Mouse (Mus musculus): Measurements from ENCODE around the gene Klhl12. TPM values are rescaled to one million over a fixed set of nuclear protein-coding genes. Genes with fewer than 3 reads are reported as not detected.
"Not testable (repeated sequence)": the region's sequence is repeated elsewhere in the genome, so short reads cannot be mapped to it uniquely, and the experiment has no call there.

The Klhl12 gene
- total RNA-seq, 1 experiment from 2014 or later: 38.4 TPM

DNA sequence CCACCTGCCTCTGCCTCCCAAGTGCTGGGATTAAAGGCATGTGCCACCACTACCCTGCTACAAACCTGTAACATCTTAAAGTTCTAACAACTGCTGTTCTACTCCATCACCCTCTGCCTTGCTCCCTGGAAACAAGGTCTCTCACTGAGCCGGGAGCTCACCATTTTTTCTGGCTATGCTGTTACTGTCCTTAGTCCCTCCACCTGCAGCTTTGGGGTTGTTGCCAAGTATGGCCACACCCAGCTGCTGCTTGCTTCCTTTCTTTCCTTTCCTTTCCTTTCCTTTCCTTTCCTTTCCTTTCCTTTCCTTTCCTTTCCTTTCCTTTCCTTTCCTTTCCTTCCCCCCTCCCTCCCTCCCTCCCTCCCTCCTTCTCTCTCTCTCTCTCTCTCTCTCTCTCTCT lies 12.0 kb upstream of the Klhl12 start:
- not testable (repeated sequence) for ATAC-seq (ENCODE audit: extremely low read depth, insufficient number of reproducible peaks, low FRiP score, poor library complexity, severe bottlenecking)

DNA sequence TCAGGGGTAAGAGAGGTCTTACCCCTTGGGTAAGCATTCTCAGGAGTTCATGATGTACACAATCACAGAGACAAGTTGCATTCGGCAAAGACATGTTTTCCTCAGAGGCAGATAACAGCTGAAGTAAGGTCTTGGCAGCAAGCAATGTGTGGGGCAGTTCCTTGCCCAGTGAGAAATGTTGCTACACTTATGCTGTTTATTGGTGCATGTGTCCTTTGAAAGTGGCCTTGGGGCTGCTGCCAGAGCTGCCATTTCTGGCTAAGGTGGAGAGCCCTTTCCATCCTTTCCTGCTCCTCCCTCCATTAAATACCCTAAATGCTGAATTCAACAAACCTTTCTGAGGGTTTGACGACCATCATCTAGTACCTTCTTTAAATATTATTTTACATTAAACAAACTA lies 9.9 kb upstream of the Klhl12 start:
- ATAC-seq (ENCODE audit: extremely low read depth, insufficient number of reproducible peaks, low FRiP score, poor library complexity, severe bottlenecking): no peak

DNA sequence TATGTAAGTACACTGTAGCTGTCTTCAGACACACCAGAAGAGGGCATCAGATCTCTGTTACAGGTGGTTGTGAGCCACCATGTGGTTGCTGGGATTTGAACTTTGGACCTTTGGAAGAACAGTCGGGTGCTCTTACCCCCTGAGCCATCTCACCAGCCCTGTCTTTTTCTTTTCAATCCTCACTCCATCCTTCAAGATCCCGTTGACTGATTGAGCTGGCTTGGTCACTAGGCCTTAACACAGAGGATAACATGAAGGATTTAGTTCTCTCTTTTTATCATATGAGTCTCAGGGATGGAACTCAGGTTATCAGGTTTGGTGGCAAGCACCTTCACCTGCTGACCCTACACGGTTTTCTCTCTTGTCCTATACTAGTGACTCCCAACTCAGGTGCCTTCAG lies 6.8 kb upstream of the Klhl12 start:
- not testable (repeated sequence) for ATAC-seq (ENCODE audit: extremely low read depth, insufficient number of reproducible peaks, low FRiP score, poor library complexity, severe bottlenecking)

DNA sequence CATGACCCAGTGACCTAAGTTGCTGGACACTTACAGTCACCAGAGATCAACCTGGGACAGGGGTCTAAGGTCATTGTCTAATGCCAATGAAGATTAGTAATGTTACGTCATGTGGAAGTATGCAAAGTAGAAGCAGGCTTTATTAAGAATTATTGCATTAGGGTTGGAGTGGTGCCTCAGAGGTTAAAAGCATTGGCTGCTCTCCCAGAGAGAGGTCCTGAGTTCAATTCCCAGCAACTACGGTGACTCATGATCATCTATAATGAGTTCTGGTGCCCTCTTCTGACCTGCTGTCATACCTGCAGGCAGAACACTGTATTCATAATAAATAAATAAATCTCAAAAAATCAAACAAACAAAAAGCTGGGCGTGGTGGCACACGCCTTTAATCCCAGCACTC lies 5.1 kb upstream of the Klhl12 start:
- ATAC-seq (ENCODE audit: extremely low read depth, insufficient number of reproducible peaks, low FRiP score, poor library complexity, severe bottlenecking): no peak

DNA sequence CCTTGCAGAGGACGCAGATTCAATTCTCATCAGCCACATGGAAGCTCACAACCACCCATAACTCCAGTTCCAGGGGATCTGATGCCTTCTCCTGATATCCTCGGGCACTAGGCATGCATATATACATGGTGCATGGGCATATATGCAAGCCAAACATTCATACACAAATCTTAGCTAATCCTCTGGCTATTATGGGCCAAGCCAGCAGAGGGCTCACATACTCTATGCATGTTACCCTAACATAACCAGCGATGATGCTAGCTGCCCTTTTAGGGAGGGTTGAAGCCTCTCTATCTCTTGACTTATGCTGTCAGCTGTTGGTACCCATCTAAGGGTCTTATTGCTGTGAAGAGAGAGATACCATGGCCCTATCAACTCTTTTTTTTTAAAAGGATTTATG lies 4.3 kb upstream of the Klhl12 start:
- peak; percentile 40; the same call in 1 of the 2 replicates for ATAC-seq (ENCODE audit: extremely low read depth, insufficient number of reproducible peaks, low FRiP score, poor library complexity, severe bottlenecking)

DNA sequence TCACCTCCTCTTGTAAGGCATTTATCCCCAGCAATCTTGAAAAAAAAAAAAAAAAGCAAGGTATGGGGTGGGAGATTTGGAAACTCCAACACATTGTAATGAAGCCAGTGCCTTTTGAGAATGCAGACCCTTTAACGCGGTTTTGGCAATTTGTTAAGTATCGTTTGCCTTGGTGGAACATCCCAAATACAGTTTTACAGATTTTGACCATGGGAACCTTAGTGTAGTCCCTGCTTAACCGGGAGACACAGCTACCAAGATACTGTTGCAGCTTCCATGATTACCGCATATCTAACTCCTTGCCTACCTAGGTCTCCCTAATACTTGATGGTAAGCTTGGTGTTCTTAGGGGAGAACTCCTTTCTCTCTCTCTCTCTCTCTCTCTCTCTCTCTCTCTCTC lies 729 bp downstream of the Klhl12 start:
- ATAC-seq (ENCODE audit: extremely low read depth, insufficient number of reproducible peaks, low FRiP score, poor library complexity, severe bottlenecking): no peak

DNA sequence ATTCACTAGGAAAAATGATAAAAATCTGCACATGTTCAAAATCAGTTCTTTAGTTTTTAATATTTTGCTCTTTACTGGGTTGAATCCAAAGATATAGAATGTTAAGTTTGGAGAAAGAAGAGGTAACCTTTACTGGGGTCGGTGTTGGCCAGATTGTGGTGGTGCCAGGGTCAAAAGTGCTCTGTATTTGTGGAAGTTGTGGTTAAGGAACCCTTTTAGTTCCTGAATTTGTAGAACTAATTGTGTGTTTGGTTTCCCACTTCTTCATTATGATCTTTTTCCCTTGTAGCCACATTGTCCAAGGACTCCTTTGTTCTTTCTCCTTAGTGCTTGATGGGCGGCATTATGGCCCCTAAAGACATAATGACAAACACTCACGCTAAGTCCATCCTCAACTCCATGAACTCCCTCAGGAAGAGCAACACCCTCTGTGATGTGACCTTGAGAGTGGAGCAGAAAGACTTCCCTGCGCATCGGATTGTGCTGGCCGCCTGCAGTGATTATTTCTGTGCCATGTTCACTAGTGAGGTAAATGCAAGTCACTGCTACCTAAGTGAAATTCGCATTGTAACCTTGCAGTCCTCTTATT lies 2.9 kb downstream of the Klhl12 start:
- ATAC-seq (ENCODE audit: extremely low read depth, insufficient number of reproducible peaks, low FRiP score, poor library complexity, severe bottlenecking): no peak

DNA sequence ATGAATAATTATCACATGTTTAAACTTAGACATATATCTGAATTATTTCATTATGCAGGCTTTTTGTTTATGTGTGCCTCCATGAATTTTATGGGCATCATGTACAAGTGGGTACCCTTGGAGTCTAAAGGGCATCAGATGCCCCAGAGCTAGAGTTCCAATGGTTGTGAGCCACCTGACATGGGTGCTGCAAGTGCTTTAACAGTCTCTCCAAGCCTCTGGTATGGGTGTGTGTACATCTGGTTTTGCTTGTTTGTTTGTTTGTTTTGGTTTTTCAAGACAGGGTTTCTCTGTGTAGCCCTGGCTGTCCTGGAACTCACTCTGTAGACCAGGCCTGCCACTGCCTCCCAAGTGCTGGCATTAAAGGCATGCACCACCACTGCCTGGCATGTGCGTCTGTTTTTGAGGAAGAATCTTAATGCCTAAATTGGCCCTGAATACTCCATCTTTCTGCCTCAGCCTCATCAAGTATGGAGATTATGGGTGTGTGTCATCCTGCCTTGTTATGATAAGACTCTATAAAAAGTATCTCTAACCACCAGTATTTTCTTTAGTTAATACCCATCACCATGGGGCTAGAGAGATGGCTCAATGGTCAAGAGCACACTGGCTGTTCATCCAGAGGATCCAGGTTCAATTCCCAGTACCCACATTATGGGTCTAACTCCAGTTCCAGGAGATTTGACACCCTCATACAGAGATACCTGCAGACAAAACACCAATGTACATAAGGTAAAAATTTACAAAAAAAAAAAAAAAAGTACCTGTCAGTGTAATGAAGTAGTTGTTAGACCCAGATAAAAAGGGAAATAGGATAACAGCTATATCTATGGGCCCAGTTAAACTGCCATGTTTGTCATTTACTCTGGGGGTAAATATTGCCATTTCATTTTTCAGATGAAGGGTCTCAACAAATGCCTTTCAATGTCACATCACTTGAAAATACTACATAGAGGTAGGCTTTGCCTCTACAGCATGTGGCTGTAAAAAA lies 5.3 kb downstream of the Klhl12 start:
- no peak for ATAC-seq (ENCODE audit: extremely low read depth, insufficient number of reproducible peaks, low FRiP score, poor library complexity, severe bottlenecking)

DNA sequence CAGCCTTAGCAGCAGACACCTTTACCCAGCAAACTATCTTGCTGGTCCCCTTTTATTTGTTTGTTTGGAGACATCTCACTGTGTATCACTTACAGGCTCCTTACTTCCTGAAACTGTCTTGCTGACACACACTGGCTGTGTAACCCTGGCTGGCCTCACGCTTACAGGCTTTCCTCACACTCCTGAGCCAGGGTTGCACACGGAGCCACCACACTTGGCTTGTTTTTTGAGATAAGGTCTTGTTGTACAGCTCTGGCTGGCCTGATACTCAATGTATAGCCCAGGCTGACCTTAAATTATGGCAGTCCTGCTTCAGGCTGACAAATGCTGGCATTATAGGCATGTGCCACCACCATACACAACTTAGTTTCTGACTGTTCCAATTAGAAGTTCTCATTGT lies 29.3 kb downstream of the Klhl12 start:
- ATAC-seq (ENCODE audit: extremely low read depth, insufficient number of reproducible peaks, low FRiP score, poor library complexity, severe bottlenecking): no peak

DNA sequence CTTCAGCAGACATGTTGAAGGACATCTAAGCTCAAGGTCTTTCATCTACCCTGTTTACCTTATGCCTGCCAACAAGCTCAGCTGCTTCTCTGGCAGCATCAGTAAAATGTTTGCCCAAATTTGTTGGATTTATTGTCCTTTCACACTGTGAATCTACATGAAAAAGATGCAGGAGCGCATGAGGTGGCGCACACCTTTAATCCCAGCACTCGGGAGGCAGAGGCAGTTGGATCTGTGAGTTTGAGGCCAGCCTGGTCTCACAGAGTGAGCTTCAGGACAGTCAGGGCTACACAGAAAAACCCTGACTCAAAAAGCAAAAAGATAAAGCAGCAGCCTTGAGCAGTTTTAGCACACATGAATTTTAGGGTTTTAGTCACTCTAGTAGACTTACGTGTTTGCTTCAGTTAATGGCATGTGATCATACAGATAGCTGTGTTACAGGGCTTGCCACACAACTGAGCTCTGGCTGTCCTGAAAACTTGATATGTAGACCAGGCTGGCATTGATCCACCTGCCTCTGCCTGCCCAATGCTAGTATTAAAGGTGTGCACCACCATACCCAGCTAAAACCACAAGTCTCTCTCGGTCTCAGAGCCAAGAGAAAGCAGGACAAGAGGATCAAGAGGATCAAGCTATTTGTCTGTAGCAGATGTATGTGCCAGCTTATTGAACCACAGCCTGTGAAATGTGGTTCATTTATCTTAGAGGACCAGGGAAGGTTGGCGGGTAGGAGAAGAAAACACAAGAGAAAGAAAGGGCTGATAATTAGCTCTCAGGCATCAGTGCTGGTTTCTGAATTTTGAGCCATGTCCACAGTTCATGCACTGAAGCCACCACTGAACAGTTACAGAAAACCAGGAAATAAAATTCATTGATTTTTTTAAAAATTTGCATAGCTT lies 35.8 kb downstream of the Klhl12 start:
- ATAC-seq (ENCODE audit: extremely low read depth, insufficient number of reproducible peaks, low FRiP score, poor library complexity, severe bottlenecking): no peak

DNA sequence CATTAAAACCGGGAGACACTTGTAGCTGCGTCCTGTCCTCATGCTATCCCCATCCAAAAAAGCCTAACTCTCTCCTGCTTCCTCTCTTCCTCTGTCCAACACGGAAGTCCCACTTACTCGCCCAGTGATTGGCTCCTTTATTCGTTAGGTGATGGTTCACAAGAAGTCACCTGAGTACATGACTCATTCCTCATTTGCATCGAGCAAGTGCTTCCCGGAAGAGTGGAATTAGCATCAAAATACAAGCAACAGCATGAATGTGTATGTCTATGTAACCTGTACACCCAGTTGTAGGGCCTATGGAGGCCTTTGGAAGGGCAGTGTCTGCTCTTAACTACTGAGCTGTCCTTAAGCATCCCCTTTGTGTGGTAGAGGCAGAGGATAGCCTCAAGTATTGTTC lies 36.9 kb downstream of the Klhl12 start:
- ATAC-seq (ENCODE audit: extremely low read depth, insufficient number of reproducible peaks, low FRiP score, poor library complexity, severe bottlenecking): no peak

DNA sequence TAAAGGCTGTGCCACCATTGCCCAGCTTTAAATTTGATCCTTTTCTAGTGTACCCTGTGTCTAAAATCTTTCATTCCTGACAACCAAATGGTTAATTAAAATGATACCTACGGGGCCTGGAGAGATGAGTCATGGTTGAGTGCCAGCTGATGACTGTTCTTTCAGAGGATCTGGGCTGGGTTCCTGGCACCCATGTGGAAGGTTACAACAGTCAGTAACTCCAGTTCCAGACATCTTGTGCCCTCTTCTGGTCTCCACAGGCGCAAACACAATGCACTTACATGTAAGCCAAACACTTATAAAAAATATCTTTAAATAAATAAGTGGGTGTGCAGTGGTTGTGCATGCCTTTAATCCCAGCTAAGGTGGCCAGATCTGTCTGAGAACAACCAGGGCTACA lies 38.2 kb downstream of the Klhl12 start:
- no peak for ATAC-seq (ENCODE audit: extremely low read depth, insufficient number of reproducible peaks, low FRiP score, poor library complexity, severe bottlenecking)

DNA sequence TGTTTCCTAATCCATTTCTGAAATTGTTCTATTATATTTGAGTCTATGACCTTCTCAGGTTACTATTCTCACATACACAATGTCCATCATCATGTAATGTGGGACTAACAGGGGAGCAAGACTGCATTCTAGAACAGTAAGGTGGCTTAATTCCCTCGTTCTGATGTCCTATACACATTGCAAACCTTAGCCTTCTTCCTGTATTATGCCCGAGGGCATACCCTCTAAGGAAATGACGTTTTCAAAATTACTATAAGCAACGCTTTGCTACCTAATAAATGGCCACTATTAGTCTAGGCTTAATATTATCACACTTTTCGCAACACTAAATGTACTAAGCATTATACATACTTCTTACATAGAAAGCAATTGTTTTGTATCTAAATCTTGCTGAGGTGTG lies 38.6 kb downstream of the Klhl12 start:
- no peak for ATAC-seq (ENCODE audit: extremely low read depth, insufficient number of reproducible peaks, low FRiP score, poor library complexity, severe bottlenecking)

DNA sequence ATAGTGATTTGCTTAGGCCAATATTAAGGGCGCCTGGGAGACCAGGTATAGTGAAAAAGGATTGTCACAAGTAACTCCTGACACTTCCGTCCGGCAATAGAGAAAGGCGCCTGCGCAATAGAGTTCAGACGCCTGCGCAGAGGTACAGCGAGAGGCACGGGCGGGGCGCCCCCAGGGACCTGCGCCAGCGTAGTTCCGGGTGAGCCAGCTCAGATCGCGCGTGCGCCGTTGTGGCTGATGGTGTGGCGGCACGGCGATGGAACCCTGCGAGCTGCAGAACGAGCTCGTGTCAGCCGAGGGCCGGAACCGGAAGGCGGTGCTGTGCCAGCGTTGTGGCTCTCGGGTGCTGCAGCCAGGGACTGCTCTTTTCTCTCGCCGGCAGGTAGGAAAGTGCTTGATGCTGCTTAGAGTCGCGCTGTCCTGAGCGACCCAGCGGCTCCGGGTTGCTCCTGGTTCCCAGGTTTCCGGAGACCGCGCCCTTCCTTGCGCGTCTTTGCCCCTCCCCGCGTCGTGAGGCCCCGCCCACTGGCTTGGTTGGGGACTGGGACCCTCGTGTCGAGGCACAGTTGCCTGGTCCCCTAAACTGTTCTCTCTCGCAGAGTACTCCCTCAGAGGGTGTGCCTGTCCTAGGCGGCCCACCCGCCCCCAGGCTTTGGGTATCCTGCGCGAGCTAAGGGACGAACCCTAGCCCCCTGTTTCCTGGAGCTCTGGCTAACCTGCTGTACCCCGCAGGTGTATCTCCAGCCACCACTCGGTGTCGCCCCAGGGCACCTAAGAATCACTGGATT lies 39.3 kb downstream of the Klhl12 start, which contains the start of gene Rabif:
Gene Rabif (plus strand): TSS at position 221 of the 788 bp plus-strand sequence.
- peak; percentile 96 for ATAC-seq (ENCODE audit: extremely low read depth, insufficient number of reproducible peaks, low FRiP score, poor library complexity, severe bottlenecking)

DNA sequence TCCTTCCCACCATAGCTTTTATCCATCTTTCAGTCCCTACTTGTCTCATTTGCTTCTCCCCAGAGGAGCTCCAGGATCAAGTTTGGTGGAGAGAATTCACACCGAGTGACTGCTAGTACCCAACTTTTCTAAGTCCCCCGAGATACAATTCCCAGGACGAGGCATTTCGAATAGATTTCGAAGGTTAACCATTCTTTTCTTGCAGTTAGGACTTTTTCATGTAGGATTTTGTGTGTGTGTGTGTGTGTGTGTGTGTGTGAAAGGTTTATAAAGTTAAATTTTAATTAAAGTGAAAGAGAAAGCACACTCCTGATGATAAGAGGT lies 39.8 kb downstream of the Klhl12 start:
- ATAC-seq (ENCODE audit: extremely low read depth, insufficient number of reproducible peaks, low FRiP score, poor library complexity, severe bottlenecking): no peak

DNA sequence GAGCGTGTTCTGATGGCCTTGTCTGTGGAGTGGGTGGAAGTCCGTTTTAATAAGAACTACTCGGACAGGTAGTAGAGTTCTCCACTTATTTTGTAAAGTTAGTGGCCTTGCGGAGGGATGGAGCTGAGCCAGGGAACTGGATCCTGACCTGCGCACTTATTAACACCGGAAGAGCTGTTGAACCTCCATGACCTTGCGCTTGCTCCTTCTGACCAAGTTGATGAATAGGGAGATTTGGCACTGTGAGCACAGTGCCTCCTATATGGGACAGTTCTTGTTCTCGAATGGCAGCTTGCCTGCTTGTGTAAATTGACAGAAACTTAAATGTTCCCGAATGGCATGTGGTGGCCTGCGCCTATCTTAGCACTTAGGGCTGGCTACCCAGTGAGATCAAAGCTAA lies 40.7 kb downstream of the Klhl12 start:
- ATAC-seq (ENCODE audit: extremely low read depth, insufficient number of reproducible peaks, low FRiP score, poor library complexity, severe bottlenecking): no peak

DNA sequence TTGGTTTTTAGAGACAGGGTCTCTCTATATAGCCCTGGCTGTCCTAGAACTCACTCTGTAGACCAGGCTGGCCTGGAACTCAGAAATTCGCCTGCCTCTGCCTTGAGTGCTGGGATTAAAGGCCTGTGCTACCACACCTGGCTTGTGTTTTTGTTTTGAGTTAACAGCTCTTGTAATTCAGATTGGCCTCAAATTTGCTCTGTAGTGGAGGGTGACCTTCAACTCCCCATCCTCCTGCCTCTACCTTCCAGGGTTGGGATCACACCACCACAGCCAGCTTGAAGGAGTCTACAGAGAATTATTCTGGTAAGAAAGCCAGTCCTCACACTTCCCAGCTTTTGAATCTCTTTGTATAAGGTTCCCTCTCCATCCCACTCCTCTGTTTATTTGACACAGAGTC lies 45.6 kb downstream of the Klhl12 start:
- ATAC-seq (ENCODE audit: extremely low read depth, insufficient number of reproducible peaks, low FRiP score, poor library complexity, severe bottlenecking): no peak

DNA sequence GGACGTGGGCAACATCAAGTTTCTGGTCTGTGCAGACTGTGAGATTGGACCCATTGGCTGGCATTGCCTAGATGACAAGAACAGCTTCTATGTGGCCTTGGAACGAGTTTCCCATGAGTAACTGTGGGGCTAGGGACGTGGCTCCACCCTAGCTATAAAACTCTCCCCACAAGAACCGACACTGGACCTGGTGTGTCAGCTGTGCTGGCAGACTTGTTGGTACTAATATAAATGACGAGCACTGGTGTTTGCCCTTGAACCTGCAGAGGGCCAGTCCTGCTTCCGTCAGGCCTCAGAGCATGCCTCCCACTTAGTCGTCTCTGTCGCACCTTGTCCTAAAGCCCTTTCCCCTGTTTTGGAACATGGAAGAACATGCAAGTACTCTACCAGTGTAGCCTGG lies 50.9 kb downstream of the Klhl12 start:
- no peak for ATAC-seq (ENCODE audit: extremely low read depth, insufficient number of reproducible peaks, low FRiP score, poor library complexity, severe bottlenecking)

DNA sequence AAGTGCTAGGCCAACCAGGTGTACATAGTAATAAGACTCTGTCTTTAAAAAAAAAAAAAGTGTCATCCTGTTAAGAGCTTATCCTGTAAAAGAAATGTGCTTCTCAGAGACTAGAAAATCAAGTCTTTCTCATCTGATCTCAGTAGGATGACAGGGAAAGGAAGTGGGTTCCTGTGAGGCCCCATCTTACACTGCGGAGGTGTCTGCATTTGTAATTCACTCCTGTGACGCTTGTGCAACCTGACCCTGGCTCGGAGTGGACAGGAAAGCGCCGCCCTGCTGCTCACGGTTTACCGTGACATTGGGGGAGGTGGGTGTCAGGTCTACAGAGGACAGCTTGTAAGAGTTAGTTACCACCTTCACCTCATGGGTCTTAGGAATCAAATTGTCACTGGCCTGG lies 54.7 kb downstream of the Klhl12 start:
- 0 out of 2 replicates have a peak, but pooled peaks have one; percentile 18 for ATAC-seq (ENCODE audit: extremely low read depth, insufficient number of reproducible peaks, low FRiP score, poor library complexity, severe bottlenecking)
